Mouse (Mus musculus): ENCODE results near the gene Gm8020. TPM values are rescaled to one million over a fixed set of nuclear protein-coding genes. Genes with fewer than 3 reads are reported as not detected.
"Not testable (repeated sequence)": the region's sequence is repeated elsewhere in the genome, so short reads cannot be mapped to it uniquely, and the experiment has no call there.

Gene Gm8020
- total RNA-seq (2021) = not detected
- long read RNA-seq, experiment 1 = 0 reads
- long read RNA-seq, experiment 2 = 0 reads

- DNase-seq (ENCODE audit: low spot score in 2 of 2) = not testable (repeated sequence)
Measured at GRCm38 (mm10) chr14:42502249-42502648, at the start of gene Gm8020. Gene Gm8020 (minus strand): TSS chr14:42502349.

GRCm38 (mm10) chr14:42543170-42543701, 41.1 kb upstream of the Gm8020 start:
- DNase-seq (ENCODE audit: low spot score in 2 of 2) = peak; percentile 23 to 24

GRCm38 (mm10) chr14:42542316-42543169, 40.4 kb upstream of the Gm8020 start:
- DNase-seq (ENCODE audit: low spot score in 2 of 2) = not testable (repeated sequence)

DNA sequence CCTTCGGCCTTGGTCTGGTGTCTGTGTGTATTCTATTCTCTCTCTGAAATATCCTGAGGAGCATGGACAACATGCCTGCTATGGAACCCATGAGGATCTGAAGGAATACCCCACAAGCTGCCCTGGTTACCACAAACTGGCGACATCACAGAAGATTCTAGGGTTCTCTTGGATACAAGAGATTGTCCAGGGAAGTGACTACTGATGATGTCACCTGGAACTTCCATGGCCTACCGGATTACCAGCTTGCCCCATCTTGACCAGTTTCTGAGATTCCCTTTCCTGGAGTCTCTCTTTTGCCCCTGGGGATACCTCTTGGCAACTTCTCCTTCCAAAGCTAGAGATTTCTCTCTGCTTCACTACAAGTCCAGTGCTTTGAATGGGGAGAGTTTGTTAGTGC, 22.0 kb upstream of the Gm8020 start, which contains the start of gene Gm8024:
TSS of gene Gm8024 (minus strand) at position 101 of the 400 bp plus-strand sequence.
- not testable (repeated sequence) for DNase-seq (ENCODE audit: low spot score in 2 of 2)

DNA sequence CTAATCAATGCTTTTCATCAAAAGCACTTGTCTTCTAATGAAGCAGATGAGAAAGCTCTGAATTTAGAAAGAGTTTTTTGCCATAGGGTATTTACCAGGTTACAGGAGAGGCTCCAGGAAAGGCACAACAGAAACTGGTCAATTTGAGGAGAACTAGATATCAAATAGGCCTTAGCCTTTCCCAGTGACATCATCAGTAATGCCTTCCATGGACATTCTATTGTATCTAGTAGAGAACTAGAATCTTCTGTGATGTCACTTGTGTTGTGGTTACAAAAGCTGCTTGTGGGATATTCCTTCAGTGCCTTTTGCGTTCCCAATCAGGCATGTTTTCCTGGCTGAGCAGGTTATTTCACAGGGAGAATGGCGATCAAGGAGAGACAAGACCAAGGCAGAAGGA, 38.6 kb downstream of the Gm8020 start, which contains the start of gene Gm8011:
TSS of gene Gm8011 (plus strand) at position 301 of the 400 bp plus-strand sequence.
- DNase-seq (ENCODE audit: low spot score in 2 of 2) = not testable (repeated sequence)

Other genes starting within 250 kb of the Gm8020 start
- gene Gm17026, start 242.3 kb downstream of the Gm8020 start, total RNA-seq (2021) = not detected
- gene Gm9611, start 205.0 kb downstream of the Gm8020 start, total RNA-seq (2021) = not detected
- gene Gm7995, start 192.1 kb downstream of the Gm8020 start, total RNA-seq (2021) = not detected
- gene Gm8005, start 62.7 kb downstream of the Gm8020 start, total RNA-seq (2021) = not detected
- not detected for gene Gm8011, start 38.5 kb downstream of the Gm8020 start, total RNA-seq (2021)
- not detected for gene Gm8024, start 21.9 kb upstream of the Gm8020 start, total RNA-seq (2021)
- not detected for gene Gm17124, start 97.5 kb upstream of the Gm8020 start, total RNA-seq (2021)
- gene Gm3633, start 139.6 kb upstream of the Gm8020 start, total RNA-seq (2021) = not detected
- not detected for gene Gm10378, start 153.6 kb upstream of the Gm8020 start, total RNA-seq (2021)

All from adrenal gland, adult 18-20 months (tissue).